Mouse (Mus musculus) small intestine, adult 2 months (tissue): ENCODE measurements around the gene Ipo4. TPM values are rescaled to one million over a fixed set of nuclear protein-coding genes. Genes with fewer than 3 reads are reported as not detected.
A peak's percentile ranks its signal among the peaks of the same experiment; 100 is the strongest.

ENCODE experiments used
- H3K27ac ChIP-seq: fragments of 200-500 bp; 2 replicates; pipeline ENCODE4 v1.5.1; 2012; ENCODE audit warnings: low read depth, low read length, control low read depth, inconsistent platforms; ENCODE audit not compliant: insufficient read depth
- H3K27me3 ChIP-seq: fragments of 200-500 bp; 2 replicates; pipeline ENCODE4 v1.6.1; 2012; ENCODE audit warnings: mild to moderate bottlenecking, moderate library complexity, low read length, inconsistent platforms; ENCODE audit not compliant: control insufficient read depth, insufficient read depth
- H3K36me3 ChIP-seq: fragments of 200-500 bp; 2 replicates; pipeline ENCODE4 v1.6.1; 2012; ENCODE audit warnings: mild to moderate bottlenecking, low read length, control low read depth, inconsistent platforms; ENCODE audit not compliant: control insufficient read depth, insufficient read depth
- H3K4me1 ChIP-seq: fragments of 200-500 bp; 2 replicates; pipeline ENCODE4 v1.6.1; 2012; ENCODE audit warnings: low read length, inconsistent platforms, mixed read lengths; ENCODE audit not compliant: control insufficient read depth, insufficient read depth, insufficient read length
- H3K4me3 ChIP-seq: fragments of 200-500 bp; 2 replicates; pipeline ENCODE4 v1.5.1; 2012; ENCODE audit warnings: low read depth, mild to moderate bottlenecking, control low read depth, inconsistent platforms, low read length, moderate library complexity
- CTCF ChIP-seq: fragments of 200-500 bp; IDR thresholded peaks from 2 replicates; pipeline ENCODE4 v1.5.1; 2012; ENCODE audit warnings: low read depth, mild to moderate bottlenecking, control low read depth, inconsistent platforms, low read length, moderate library complexity, mixed read lengths; ENCODE audit not compliant: insufficient replicate concordance, insufficient read length; ENCODE audit errors: extremely low read depth
- POLR2A ChIP-seq: fragments of 200-500 bp; IDR thresholded peaks from 2 replicates; pipeline ENCODE4 v1.6.1; 2012; ENCODE audit warnings: low read depth, mild to moderate bottlenecking, control low read depth, inconsistent platforms, low read length, moderate library complexity
- WGBS: fragments of 180-500 bp; shearing (Covaris S2); methylation state at CpG from one replicate; pipeline ENCODE4 v1.1.7; 2018; 5-methylcytosine and 5-hydroxymethylcytosine counted together
- polyA plus RNA-seq: library from polyadenylated mRNA; depleted of rRNA; stranded (reverse); fragments of >200 nt; gene quantifications from 2 replicates; pipeline ENCODE4 v1.2.3, GENCODE M21; 2012

Ipo4 gene
- polyA plus RNA-seq, 1 experiment: 37.2 TPM

- WGBS: 73% methylated on average over 27 of the region's 27 CpGs
- Histone ChIP-seq H3K27me3 (no peaks in the 10 kb centered on the region), H3K36me3 (peaks cover 52% of the 10 kb centered on the region), H3K4me1 (peaks cover 15% of the 10 kb centered on the region), H3K4me3 (no peak overlapping the region), H3K27ac (peak overlapping the region; percentile 33)
- TF ChIP-seq POLR2A: no peak
- TF ChIP-seq CTCF: no peak; the same call in 1 of the 2 replicates
Observed at GRCm38 (mm10) chr14:55628077-55628827, 7.5 kb downstream of the Ipo4 start.

- WGBS: 24% methylated on average over 22 of the region's 22 CpGs
- TF ChIP-seq CTCF: no peak
- no peak for TF ChIP-seq POLR2A
- no peaks in the 10 kb centered on the region for H3K27me3 ChIP-seq
- peaks cover 5% of the 10 kb centered on the region; the same call in 1 of the 2 replicates for H3K4me1 ChIP-seq
- H3K4me3 ChIP-seq: peak overlapping the region; percentile 60
- H3K36me3 ChIP-seq: 0 out of 2 replicates have a peak, but pooled peaks cover 2% of the 10 kb centered on the region
- H3K27ac ChIP-seq: no peak overlapping the region
Observed at GRCm38 (mm10) chr14:55618486-55619195, 17.1 kb downstream of the Ipo4 start.

GRCm38 (mm10) chr14:55617822-55618221 lies 17.9 kb downstream of the Ipo4 start, which contains the start of gene Rec8:
Rec8 (plus strand) TSS chr14:55618037.
- no peaks in the 10 kb centered on the region for H3K36me3 ChIP-seq
- H3K4me3 ChIP-seq: peak within 1 kb of the TSS; percentile 60
- H3K4me1 ChIP-seq: peaks cover 8% of the 10 kb centered on the region; the same call in 1 of the 2 replicates
- H3K27me3 ChIP-seq: no peaks in the 10 kb centered on the region
- H3K27ac ChIP-seq: no peak within 1 kb of the TSS
- WGBS: 24% methylated on average over 21 of the region's 21 CpGs
- no peak; the same call in 1 of the 2 replicates for TF ChIP-seq POLR2A
- TF ChIP-seq CTCF: no peak

GRCm38 (mm10) chr14:55616844-55617243 lies 18.9 kb downstream of the Ipo4 start:
- no peak overlapping the region for H3K4me3 ChIP-seq
- H3K27me3 ChIP-seq: no peaks in the 10 kb centered on the region
- H3K27ac ChIP-seq: no peak overlapping the region
- 79% methylated on average over 2 of the region's 2 CpGs for WGBS
- peaks cover 12% of the 10 kb centered on the region; the same call in 1 of the 2 replicates for H3K4me1 ChIP-seq
- no peaks in the 10 kb centered on the region for H3K36me3 ChIP-seq
- TF ChIP-seq CTCF (no peak), POLR2A (no peak)

GRCm38 (mm10) chr14:55615876-55616275 lies 19.9 kb downstream of the Ipo4 start:
- Histone ChIP-seq H3K27ac (no peak overlapping the region), H3K4me3 (no peak overlapping the region), H3K4me1 (peaks cover 12% of the 10 kb centered on the region; the same call in 1 of the 2 replicates), H3K36me3 (no peaks in the 10 kb centered on the region), H3K27me3 (no peaks in the 10 kb centered on the region)
- 45% methylated on average over 2 of the region's 2 CpGs for WGBS
- TF ChIP-seq POLR2A (no peak), CTCF (no peak)

GRCm38 (mm10) chr14:55614565-55615178 lies 21.1 kb downstream of the Ipo4 start:
- H3K27me3 ChIP-seq: no peaks in the 10 kb centered on the region
- 63% methylated on average over 7 of the region's 7 CpGs for WGBS
- H3K4me3 ChIP-seq: no peak overlapping the region
- H3K36me3 ChIP-seq: peaks cover 8% of the 10 kb centered on the region
- peaks cover 12% of the 10 kb centered on the region; the same call in 1 of the 2 replicates for H3K4me1 ChIP-seq
- no peak overlapping the region for H3K27ac ChIP-seq
- no peak for TF ChIP-seq POLR2A
- no peak for TF ChIP-seq CTCF

GRCm38 (mm10) chr14:55613346-55613745 lies 22.4 kb downstream of the Ipo4 start:
- Histone ChIP-seq H3K27ac (no peak overlapping the region), H3K4me3 (no peak overlapping the region), H3K4me1 (peaks cover 9% of the 10 kb centered on the region; the same call in 1 of the 2 replicates), H3K36me3 (peaks cover 22% of the 10 kb centered on the region), H3K27me3 (no peaks in the 10 kb centered on the region)
- TF ChIP-seq CTCF (no peak), POLR2A (no peak)
- 29% methylated on average over 6 of the region's 6 CpGs for WGBS
